Mouse (Mus musculus) C2C12 (cell line): ENCODE data around the gene Bet1. TPM values are rescaled to one million over a fixed set of nuclear protein-coding genes. Genes with fewer than 3 reads are reported as not detected.

Experiments
- H3K27me3 ChIP-seq: one replicate; pipeline ENCODE4 v1.6.1; 2011; ENCODE audit not compliant: control insufficient read depth, insufficient read depth, insufficient read length
- H3K36me3 ChIP-seq: one replicate; pipeline ENCODE4 v1.6.1; 2011; ENCODE audit not compliant: control insufficient read depth, insufficient read depth
- H3K4me3 ChIP-seq: one replicate; pipeline ENCODE4 v1.5.1; 2011; ENCODE audit warnings: mild to moderate bottlenecking, control low read depth; ENCODE audit not compliant: poor library complexity, insufficient read depth, severe bottlenecking
- H3K79me2 ChIP-seq: one replicate; pipeline ENCODE4 v1.6.1; 2011; ENCODE audit not compliant: control insufficient read depth, insufficient read depth
- H3K79me3 ChIP-seq: one replicate; pipeline ENCODE4 v1.6.1; 2011; ENCODE audit warnings: low read depth, control low read depth
- H3ac ChIP-seq: one replicate; pipeline ENCODE3; 2011; ENCODE audit warnings: low read depth; ENCODE audit not compliant: control insufficient read depth, insufficient read length
- CEBPB ChIP-seq: IDR thresholded peaks from one replicate; pipeline ENCODE4 v1.6.1; 2011; ENCODE audit warnings: low read depth, mild to moderate bottlenecking, control low read depth, moderate library complexity
- CTCF ChIP-seq: IDR thresholded peaks from one replicate; pipeline ENCODE4 v1.5.1; 2011; ENCODE audit not compliant: control insufficient read depth, insufficient read depth, insufficient read length
- FOSL1 ChIP-seq: IDR thresholded peaks from one replicate; pipeline ENCODE4 v1.8.0; 2011; ENCODE audit warnings: mild to moderate bottlenecking, low read length; ENCODE audit not compliant: poor library complexity, insufficient read depth, severe bottlenecking
- MAX ChIP-seq: IDR thresholded peaks from one replicate; pipeline ENCODE4 v1.6.1; 2011; ENCODE audit warnings: mild to moderate bottlenecking, control low read depth
- MYOD1 ChIP-seq: IDR thresholded peaks from one replicate; pipeline ENCODE4 v1.6.1; 2011; ENCODE audit warnings: low read depth; ENCODE audit not compliant: control insufficient read depth, insufficient read length
- MYOG ChIP-seq: IDR thresholded peaks from one replicate; pipeline ENCODE4 v1.6.1; 2011; ENCODE audit not compliant: control insufficient read depth, insufficient read length; ENCODE audit errors: extremely low read depth
- USF1 ChIP-seq: IDR thresholded peaks from one replicate; pipeline ENCODE4 v1.6.1; 2011; ENCODE audit warnings: low read depth, mild to moderate bottlenecking, control low read depth, moderate library complexity
- polyA plus RNA-seq: library from polyadenylated mRNA; unstranded; fragments of >200 nt; fragmentation: generic; extraction: Trizol; gene quantifications from one replicate; pipeline ENCODE4 v1.2.1, GENCODE M21; 2012; ENCODE audit warnings: missing spikeins

Gene Bet1
- polyA plus RNA-seq, 1 experiment = 23.7 TPM

GRCm38 (mm10) chr6:4072281-4072680, 14.5 kb downstream of the Bet1 start:
- H3ac ChIP-seq = no peak overlapping the region
- peaks cover 2% of the 10 kb centered on the region for H3K36me3 ChIP-seq
- no peak overlapping the region for H3K4me3 ChIP-seq
- TF ChIP-seq FOSL1 (no peak), MYOG (no peak)
- no peaks in the 10 kb centered on the region for H3K27me3 ChIP-seq
- H3K79me2 ChIP-seq = no peaks in the 10 kb centered on the region
- H3K79me3 ChIP-seq = no peaks in the 10 kb centered on the region

GRCm38 (mm10) chr6:4069714-4070113, 17.1 kb downstream of the Bet1 start:
- TF ChIP-seq MAX (no peak), CTCF (no peak), CEBPB (no peak), MYOG (no peak), FOSL1 (no peak), USF1 (no peak), MYOD1 (no peak)
- H3K79me2 ChIP-seq = no peaks in the 10 kb centered on the region
- H3ac ChIP-seq = no peak overlapping the region
- no peaks in the 10 kb centered on the region for H3K79me3 ChIP-seq
- no peaks in the 10 kb centered on the region for H3K36me3 ChIP-seq
- no peaks in the 10 kb centered on the region for H3K27me3 ChIP-seq
- no peak overlapping the region for H3K4me3 ChIP-seq

GRCm38 (mm10) chr6:4054387-4054786, 32.4 kb downstream of the Bet1 start:
- H3K79me2 ChIP-seq = no peaks in the 10 kb centered on the region
- H3K4me3 ChIP-seq = no peak overlapping the region
- no peaks in the 10 kb centered on the region for H3K27me3 ChIP-seq
- no peak overlapping the region for H3ac ChIP-seq
- no peaks in the 10 kb centered on the region for H3K79me3 ChIP-seq
- H3K36me3 ChIP-seq = no peaks in the 10 kb centered on the region
- no peak for TF ChIP-seq FOSL1
- no peak for TF ChIP-seq CTCF
- no peak for TF ChIP-seq MYOD1
- no peak for TF ChIP-seq USF1
- TF ChIP-seq MAX = no peak
- TF ChIP-seq CEBPB = no peak
- TF ChIP-seq MYOG = no peak

- no peaks in the 10 kb centered on the region for H3K79me3 ChIP-seq
- TF ChIP-seq MYOG = no peak
- no peak for TF ChIP-seq MAX
- TF ChIP-seq CTCF = no peak
- TF ChIP-seq MYOD1 = no peak
- TF ChIP-seq FOSL1 = no peak
- TF ChIP-seq USF1 = no peak
- TF ChIP-seq CEBPB = no peak
Measured at GRCm38 (mm10) chr6:4052843-4053242, 33.9 kb downstream of the Bet1 start.

GRCm38 (mm10) chr6:4047200-4047599, 39.6 kb downstream of the Bet1 start:
- no peaks in the 10 kb centered on the region for H3K27me3 ChIP-seq

More at GRCm38 (mm10) chr6:4052843-4053242, 33.9 kb downstream of the Bet1 start:
- H3ac ChIP-seq = no peak overlapping the region
- H3K79me2 ChIP-seq = no peaks in the 10 kb centered on the region
- H3K4me3 ChIP-seq = no peak overlapping the region
- no peaks in the 10 kb centered on the region for H3K36me3 ChIP-seq
- no peaks in the 10 kb centered on the region for H3K27me3 ChIP-seq

GRCm38 (mm10) chr6:4041821-4042220, 45.0 kb downstream of the Bet1 start:
- no peaks in the 10 kb centered on the region for H3K79me3 ChIP-seq
- H3K79me2 ChIP-seq = no peaks in the 10 kb centered on the region
- H3K4me3 ChIP-seq = no peak overlapping the region
- H3ac ChIP-seq = no peak overlapping the region
- no peaks in the 10 kb centered on the region for H3K36me3 ChIP-seq
- no peaks in the 10 kb centered on the region for H3K27me3 ChIP-seq
- TF ChIP-seq CEBPB (no peak), FOSL1 (no peak), MAX (no peak), MYOD1 (no peak), MYOG (no peak), CTCF (no peak), USF1 (no peak)

More at GRCm38 (mm10) chr6:4047200-4047599, 39.6 kb downstream of the Bet1 start:
- H3K4me3 ChIP-seq = no peak overlapping the region
- no peak for TF ChIP-seq FOSL1
- no peak for TF ChIP-seq MAX
- TF ChIP-seq CEBPB = no peak
- no peak for TF ChIP-seq CTCF
- TF ChIP-seq MYOG = no peak
- no peak for TF ChIP-seq USF1
- TF ChIP-seq MYOD1 = no peak
- no peaks in the 10 kb centered on the region for H3K79me3 ChIP-seq
- no peak overlapping the region for H3ac ChIP-seq
- no peaks in the 10 kb centered on the region for H3K79me2 ChIP-seq
- H3K36me3 ChIP-seq = no peaks in the 10 kb centered on the region
